Mouse (Mus musculus) ES-Bruce4 (cell line): ENCODE measurements around the gene Cyp26b1. TPM values are rescaled to one million over a fixed set of nuclear protein-coding genes. Genes with fewer than 3 reads are reported as not detected.

Experiments
- H3K27ac ChIP-seq: 2 replicates; pipeline ENCODE4 v1.5.1; 2012; ENCODE audit warnings: low read length, inconsistent platforms; ENCODE audit not compliant: insufficient read depth
- H3K27me3 ChIP-seq: 2 replicates; pipeline ENCODE4 v1.6.1; 2012; ENCODE audit warnings: mild to moderate bottlenecking, low read length, inconsistent platforms; ENCODE audit not compliant: control insufficient read depth, poor library complexity, insufficient read depth, severe bottlenecking
- H3K36me3 ChIP-seq: 2 replicates; pipeline ENCODE4 v1.6.1; 2012; ENCODE audit warnings: inconsistent platforms, mild to moderate bottlenecking, low read length, moderate library complexity; ENCODE audit not compliant: control insufficient read depth, poor library complexity, insufficient read depth, severe bottlenecking
- H3K4me1 ChIP-seq: one replicate; pipeline ENCODE4 v1.8.1; 2011; ENCODE audit warnings: low read length; ENCODE audit not compliant: control insufficient read depth, insufficient read depth
- H3K4me3 ChIP-seq: 2 replicates; pipeline ENCODE4 v1.5.1; 2011; ENCODE audit warnings: low read depth, mild to moderate bottlenecking, low read length
- H3K9ac ChIP-seq: 2 replicates; pipeline ENCODE4 v1.6.1; 2012; ENCODE audit warnings: low read depth, mild to moderate bottlenecking, inconsistent platforms; ENCODE audit not compliant: poor library complexity, severe bottlenecking
- H3K9me3 ChIP-seq: replicated peaks from 2 replicates; pipeline ENCODE4 v1.6.1; 2012; ENCODE audit warnings: mild to moderate bottlenecking, low read length, inconsistent platforms; ENCODE audit not compliant: control insufficient read depth, poor library complexity, insufficient read depth, severe bottlenecking
- CTCF ChIP-seq: IDR thresholded peaks from one replicate; pipeline ENCODE4 v1.8.1; 2011; ENCODE audit warnings: low read depth, low read length
- EP300 ChIP-seq: IDR thresholded peaks from 2 replicates; pipeline ENCODE4 v1.6.1; 2011; ENCODE audit warnings: low read depth, low read length; ENCODE audit not compliant: insufficient read depth
- POLR2A ChIP-seq: IDR thresholded peaks from one replicate; pipeline ENCODE4 v1.8.1; 2011; ENCODE audit warnings: low read length; ENCODE audit not compliant: insufficient read depth
- polyA plus RNA-seq: library from polyadenylated mRNA; stranded (reverse); fragments of >200 nt; gene quantifications from 2 replicates; pipeline ENCODE4 v1.2.4, GENCODE M21; 2011; ENCODE audit warnings: low read depth; ENCODE audit not compliant: missing spikeins, insufficient read depth, insufficient read length

Cyp26b1 gene
- polyA plus RNA-seq, 1 experiment, result 0.46 TPM

- no peak overlapping the region for H3K4me3 ChIP-seq
- peaks cover 36% of the 10 kb centered on the region for H3K27me3 ChIP-seq
- no peaks in the 10 kb centered on the region for H3K4me1 ChIP-seq
- no peaks in the 10 kb centered on the region for H3K9me3 ChIP-seq
- no peaks in the 10 kb centered on the region for H3K36me3 ChIP-seq
- TF ChIP-seq CTCF (peak; percentile 77), EP300 (no peak), POLR2A (no peak)
- H3K27ac ChIP-seq, result no peak overlapping the region
- H3K9ac ChIP-seq, result no peak overlapping the region
Measured at GRCm38 (mm10) chr6:84589742-84590686, 3.7 kb downstream of the Cyp26b1 start.

- Histone ChIP-seq H3K4me1 (no peaks in the 10 kb centered on the region), H3K4me3 (peak overlapping the region; percentile 62), H3K9me3 (no peaks in the 10 kb centered on the region), H3K27ac (no peak overlapping the region), H3K36me3 (no peaks in the 10 kb centered on the region), H3K27me3 (peaks cover 45% of the 10 kb centered on the region), H3K9ac (no peak overlapping the region)
- no peak for TF ChIP-seq POLR2A
- TF ChIP-seq CTCF, result no peak
- no peak for TF ChIP-seq EP300
Measured at GRCm38 (mm10) chr6:84588895-84589652, 4.6 kb downstream of the Cyp26b1 start.

- no peaks in the 10 kb centered on the region for H3K36me3 ChIP-seq
- H3K9ac ChIP-seq, result no peak overlapping the region
- no peaks in the 10 kb centered on the region for H3K4me1 ChIP-seq
- peaks cover 45% of the 10 kb centered on the region for H3K27me3 ChIP-seq
- H3K4me3 ChIP-seq, result peak overlapping the region; percentile 59
- no peak overlapping the region for H3K27ac ChIP-seq
- TF ChIP-seq POLR2A (no peak), EP300 (no peak), CTCF (no peak)
- no peaks in the 10 kb centered on the region for H3K9me3 ChIP-seq
Measured at GRCm38 (mm10) chr6:84588221-84588894, 5.3 kb downstream of the Cyp26b1 start.

- no peaks in the 10 kb centered on the region for H3K9me3 ChIP-seq
- H3K27ac ChIP-seq, result no peak overlapping the region
- TF ChIP-seq EP300 (no peak), POLR2A (no peak), CTCF (no peak)
- peaks cover 46% of the 10 kb centered on the region for H3K27me3 ChIP-seq
- no peaks in the 10 kb centered on the region for H3K4me1 ChIP-seq
- no peaks in the 10 kb centered on the region for H3K36me3 ChIP-seq
- H3K9ac ChIP-seq, result no peak overlapping the region; the same call in 1 of the 2 replicates
- H3K4me3 ChIP-seq, result peak overlapping the region; percentile 56
Measured at GRCm38 (mm10) chr6:84587471-84588101, 6.1 kb downstream of the Cyp26b1 start.

GRCm38 (mm10) chr6:84586551-84587200 lies 7.0 kb downstream of the Cyp26b1 start:
- H3K27ac ChIP-seq, result no peak overlapping the region
- TF ChIP-seq EP300 (no peak), CTCF (no peak), POLR2A (no peak)
- H3K4me3 ChIP-seq, result no peak overlapping the region
- no peaks in the 10 kb centered on the region for H3K4me1 ChIP-seq
- H3K27me3 ChIP-seq, result peaks cover 46% of the 10 kb centered on the region
- no peaks in the 10 kb centered on the region for H3K36me3 ChIP-seq
- H3K9ac ChIP-seq, result no peak overlapping the region
- H3K9me3 ChIP-seq, result no peaks in the 10 kb centered on the region
